Mouse (Mus musculus): ENCODE results near the gene Clint1.

The Clint1 gene

DNA sequence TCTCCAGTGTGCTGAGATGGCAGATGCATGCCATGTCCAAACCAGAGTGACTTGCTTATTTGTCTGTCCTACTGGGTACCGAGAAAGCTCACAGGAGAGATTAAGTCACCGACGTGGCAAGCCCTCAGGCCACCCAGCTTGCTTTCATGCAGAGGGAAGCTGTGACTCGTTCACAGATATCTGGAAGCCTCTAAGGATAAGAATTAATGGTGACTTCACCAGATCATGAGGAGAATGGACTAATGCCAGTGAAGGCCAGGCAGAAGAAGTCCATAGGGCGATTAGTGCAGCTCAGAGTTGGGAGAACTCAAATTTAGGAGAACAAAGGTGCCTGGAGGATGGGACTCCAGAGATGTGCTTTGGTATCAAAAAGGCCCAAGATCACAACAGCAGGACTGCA lies 75.6 kb downstream of the Clint1 start:
- no peak for DNase-seq (ENCODE audit: low read depth, low spot score)

DNA sequence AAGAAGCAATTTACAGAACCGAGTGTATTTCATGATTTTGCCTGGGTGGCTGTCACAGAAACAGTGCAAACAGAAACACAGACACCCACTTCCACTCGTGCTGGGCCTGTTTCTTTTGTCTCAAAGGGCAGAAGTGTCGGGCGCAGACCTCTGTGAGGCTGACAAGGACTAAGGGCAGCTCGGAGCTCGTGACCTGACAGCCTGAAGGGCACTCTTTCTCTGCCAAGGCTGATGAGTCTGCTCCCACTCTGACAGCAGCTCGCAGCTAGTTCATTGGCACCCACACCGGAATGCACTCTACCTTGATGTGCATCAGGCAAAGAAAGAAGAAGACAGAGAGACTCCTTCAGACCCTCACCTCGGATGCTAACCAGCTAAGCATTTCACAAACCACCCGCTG lies 77.7 kb downstream of the Clint1 start:
- no peak for DNase-seq (ENCODE audit: low read depth, low spot score)

DNA sequence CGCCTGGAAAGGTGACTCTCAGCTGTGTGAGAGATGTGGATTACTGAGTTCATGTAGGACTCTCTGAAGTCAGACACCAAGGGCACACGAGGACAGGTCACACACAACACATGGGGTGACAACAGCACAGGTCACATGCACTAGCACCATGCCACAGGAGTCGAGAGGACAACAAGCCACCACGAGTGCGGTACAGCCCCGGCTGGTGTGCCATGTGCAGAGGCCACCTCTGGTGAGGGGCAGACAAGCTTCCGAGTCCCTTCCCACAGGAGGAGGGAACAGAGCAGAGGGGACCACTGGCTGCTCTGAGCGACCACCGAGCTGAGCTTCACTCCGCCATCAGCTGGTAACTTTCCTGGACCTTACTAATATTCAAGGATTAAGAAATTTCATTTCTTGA lies 80.9 kb downstream of the Clint1 start:
- no peak for DNase-seq (ENCODE audit: low read depth, low spot score)

DNA sequence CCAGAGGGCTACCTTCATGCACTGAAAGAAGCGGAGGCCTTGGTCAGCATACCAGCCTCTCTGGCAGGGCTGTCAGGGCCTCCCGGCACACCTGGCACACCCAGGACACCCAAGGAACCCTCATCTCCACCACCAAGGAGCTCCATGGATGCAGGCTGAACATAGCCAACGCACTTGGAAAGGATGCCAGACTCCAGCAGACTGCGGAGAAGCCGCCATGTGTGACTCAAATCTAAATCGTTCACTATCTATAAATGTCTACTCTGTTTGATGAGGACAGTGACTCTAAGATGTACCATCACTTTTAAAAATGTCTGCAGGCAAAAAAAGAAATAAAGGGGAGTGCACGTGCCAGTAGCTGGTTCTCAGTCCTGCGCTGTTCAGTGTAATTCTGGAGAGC lies 85.6 kb downstream of the Clint1 start:
- DNase-seq (ENCODE audit: low read depth, low spot score) = no peak

DNA sequence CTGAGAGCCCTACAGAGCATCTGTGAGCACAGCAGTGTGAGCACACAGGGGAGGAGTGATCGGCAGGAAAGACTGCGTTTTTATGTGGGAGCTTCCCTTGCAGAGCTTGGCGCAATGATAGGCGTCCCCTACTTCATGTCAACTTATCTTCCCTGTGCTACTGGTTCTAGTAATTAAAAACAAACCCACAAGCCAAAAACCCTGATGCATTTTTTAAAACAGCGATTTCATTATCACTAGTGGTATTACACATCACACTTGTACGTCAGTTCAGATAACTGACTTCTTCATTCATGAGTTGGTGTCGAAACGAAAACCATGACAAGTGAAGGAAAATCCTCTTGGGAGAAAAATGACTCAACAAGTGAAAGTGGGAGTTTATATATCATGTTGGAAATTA lies 87.1 kb downstream of the Clint1 start:
- no peak for DNase-seq (ENCODE audit: low read depth, low spot score)

DNA sequence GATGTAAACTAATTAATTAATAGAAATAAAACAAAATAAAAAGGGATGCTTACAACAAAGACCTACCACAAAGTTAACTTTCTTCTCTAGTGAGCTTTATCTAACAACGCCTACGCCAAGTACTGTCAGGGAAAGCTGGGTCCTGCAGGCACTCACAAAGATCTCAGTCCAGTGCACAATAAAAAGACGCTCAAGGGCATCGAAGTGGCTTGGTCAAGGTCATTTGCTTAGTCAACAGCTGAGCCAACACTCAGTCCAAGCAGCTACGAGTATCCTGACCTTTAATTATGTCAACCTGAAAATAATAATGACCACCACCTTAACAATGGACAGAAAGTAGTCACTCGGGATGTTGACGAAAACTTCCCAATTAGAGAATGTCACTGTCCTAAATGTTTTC lies 90.4 kb downstream of the Clint1 start:
- DNase-seq (ENCODE audit: low read depth, low spot score) = no peak

DNA sequence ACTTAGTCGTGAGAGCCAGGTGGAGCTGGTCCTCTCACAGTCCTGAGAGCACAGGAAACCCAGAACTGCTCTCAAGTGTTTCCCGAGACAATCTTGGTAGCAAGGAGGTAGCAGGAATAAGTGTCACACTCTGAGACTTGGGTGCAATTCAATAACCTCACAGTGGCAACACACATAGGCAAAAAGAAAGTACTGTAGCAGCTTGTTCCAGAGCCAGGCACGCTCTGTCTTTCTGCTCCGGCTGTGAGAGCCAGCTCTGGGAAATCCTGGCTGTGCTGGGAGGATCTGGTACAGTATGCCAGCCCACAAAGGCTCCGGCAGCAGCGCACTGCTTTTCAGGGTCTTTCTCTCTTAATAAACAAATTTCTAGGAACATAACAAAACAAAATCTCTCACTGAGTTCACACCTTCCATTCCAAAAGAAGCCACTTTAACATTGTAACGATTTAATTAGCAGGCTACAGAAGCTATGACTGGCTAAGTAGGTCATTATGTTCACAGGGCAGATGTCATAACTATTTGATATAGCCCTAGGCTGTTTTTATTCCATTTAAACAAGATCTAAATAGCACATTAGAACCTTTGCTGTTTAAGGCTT lies 91.4 kb downstream of the Clint1 start:
- DNase-seq (ENCODE audit: low read depth, low spot score) = no peak

DNA sequence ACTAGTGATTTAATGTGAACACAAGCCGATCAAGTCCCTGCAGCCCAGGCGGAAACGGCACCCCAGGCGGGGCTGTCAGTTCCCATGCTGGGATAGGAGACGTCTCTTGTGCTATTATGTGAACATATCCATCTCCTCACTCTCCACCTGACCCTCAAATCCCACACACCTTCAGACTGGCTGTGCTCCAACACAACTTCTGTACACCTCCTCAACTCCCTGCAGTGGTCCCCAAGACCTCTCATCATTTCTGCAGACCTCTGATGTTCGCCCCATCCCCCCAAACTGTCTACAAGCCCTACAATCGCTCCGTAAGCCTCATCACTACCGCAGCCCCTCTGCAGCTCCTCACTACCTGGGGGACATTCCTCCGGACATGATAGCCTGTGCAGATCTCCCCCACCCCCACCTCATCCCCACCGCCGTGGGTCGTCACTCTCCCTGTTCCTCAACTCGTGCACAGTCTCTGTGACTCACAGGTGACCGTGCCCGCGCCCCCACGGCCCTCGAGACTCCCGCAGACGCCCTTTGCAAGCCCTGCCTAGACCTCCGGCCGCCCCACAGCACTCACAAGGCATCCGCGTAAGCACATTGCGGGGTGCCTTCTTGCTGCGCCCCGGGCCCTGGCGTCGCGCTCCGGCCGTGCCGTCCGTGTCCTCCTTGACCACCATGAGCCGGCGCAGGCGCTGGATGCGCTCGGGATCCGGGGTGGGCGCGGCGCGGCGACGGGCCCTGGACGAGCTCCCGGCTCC lies 92.2 kb downstream of the Clint1 start:
- peak; percentile 55 for DNase-seq (ENCODE audit: low read depth, low spot score)

DNA sequence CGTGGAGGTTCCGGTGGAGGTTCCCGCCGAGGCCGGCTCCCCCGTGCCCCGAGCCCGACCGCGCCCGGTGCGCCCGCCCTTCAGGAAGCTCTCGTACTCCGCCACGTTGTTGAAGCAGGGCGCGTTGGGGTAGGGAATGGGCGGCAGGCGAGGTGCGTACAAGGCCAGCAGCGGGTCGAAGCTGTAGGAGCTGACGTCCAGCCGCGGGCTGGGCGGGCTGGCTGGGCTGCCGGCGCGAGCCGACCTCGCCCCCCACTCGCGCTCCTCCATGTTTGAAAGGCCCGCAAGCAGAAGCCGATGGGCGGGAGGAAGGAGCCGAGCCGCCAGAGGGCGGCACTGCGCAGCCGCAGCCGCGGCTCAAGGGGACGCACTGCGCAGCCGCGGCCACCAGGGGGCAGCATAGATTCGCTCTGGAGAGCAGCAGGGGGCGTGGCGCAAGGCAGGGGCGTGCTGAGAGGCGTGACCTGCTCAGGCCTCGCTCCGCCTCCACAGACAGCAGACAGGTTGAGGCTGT lies 92.8 kb downstream of the Clint1 start, which contains the start of gene Lsm11:
Lsm11 (minus strand) TSS at position 293 of the 514 bp plus-strand sequence.
- peak; percentile 89 for DNase-seq (ENCODE audit: low read depth, low spot score)

DNA sequence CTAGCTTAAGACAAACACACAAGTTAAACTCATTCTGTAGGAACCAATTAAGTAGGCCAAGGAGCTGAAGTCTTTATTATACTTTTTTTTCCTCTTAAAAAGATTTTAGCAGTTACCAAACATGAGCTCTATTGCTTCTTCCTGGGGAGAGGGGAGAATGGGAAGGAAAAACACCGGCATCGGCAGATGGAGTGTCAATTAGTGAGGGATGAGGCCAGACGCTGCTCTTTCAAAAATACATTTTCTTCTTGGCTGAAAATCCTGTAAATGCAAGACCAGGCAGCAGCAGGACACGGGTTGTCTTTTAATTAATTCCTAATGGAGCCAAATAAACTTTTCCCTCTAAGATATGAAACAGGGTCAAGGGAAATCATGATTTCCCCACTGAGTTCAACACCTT lies 94.9 kb downstream of the Clint1 start:
- DNase-seq (ENCODE audit: low read depth, low spot score) = no peak

DNA sequence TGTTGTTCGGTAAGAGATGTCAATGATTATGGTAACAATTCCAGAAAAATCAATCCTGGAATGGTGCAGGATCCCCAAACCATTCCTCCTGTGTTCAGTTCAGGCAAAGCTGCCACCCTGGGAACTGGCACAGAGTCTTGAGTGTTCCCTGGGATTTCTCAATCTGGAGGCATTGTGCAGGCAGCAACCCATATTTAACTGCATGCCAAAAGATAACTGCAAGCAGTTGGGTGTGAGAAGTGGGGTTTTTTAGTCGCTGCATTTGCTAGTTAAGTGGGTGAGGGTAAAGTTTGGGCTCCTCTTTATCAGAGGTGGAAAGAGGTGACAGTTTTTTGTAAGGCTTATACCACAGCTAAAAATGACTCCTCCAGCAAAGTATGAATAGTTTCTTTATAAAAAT lies 95.6 kb downstream of the Clint1 start:
- no peak for DNase-seq (ENCODE audit: low read depth, low spot score)

DNA sequence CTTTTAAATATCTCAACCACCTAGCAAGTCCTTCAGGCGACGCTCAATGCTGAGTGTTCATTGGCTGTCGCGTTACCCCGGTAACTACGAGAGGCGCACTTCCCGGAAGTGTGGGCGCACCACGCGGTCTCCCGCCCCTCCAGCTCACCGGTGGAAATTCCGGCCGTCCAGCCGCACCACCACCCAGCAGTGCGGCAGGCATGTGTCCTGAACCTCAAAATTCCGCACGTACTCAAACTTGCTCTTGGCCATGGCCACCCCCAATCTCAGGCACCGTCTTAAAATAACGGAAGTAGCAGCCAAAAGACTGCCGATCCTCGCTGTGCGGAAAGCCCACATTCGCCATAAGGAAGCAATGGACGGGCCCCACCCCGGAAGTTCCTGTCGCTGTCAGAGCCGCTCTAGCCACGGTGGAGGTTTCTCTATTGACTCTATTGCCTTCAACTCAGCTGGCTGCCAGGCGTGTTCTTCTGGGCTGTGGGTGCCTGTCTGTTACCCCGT lies 103.3 kb downstream of the Clint1 start, which contains the start of gene Thg1l:
Thg1l (minus strand) TSS at position 368 of the 501 bp plus-strand sequence.
- DNase-seq (ENCODE audit: low read depth, low spot score) = peak; percentile 93

DNA sequence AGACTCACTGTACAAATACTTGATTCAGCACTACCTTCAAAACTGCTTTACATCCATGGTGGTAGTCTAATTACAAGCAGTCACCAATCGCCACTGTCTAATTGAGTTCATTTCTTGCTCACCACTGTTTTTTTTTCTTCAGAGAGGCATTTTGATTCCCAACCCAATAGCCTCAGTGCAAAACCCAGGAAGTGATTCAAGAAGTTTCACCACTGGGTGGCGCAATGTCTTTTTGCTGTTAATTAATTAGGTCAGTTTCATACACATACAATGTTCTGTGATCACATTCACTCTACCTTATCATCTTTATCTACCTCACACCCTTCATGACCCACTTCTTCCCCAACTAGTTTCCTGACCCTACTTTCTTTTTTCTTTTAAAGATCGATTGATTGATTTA lies 107.7 kb downstream of the Clint1 start:
- peak; percentile 46 for DNase-seq (ENCODE audit: low read depth, low spot score)

DNA sequence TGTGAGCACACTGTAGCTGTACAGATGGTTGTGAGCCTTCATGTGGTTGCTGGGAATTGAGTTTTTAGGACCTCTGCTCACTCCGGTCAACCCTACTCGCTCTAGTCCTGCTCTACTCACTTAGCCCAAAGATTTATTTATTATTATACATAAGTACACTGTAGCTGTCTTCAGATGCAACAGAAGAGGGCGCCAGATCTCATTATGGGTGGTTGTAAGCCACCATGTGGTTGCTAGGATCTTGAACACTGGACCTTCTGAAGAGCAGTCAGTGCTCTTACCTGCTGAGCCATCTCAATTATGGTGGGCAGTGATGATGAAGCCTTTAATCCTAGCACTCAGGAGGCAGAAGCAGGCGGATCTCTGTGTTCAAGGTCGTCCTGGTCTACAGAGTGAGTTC lies 108.2 kb downstream of the Clint1 start:
- DNase-seq (ENCODE audit: low read depth, low spot score) = peak; percentile 46
